Mouse (Mus musculus): ENCODE measurements around the gene Obox6. TPM values are rescaled to one million over a fixed set of nuclear protein-coding genes. Genes with fewer than 3 reads are reported as not detected.

Obox6 gene
- total RNA-seq (2023; ENCODE audit: inconsistent age), result not detected in 4 replicates

GRCm38 (mm10) chr7:15839578-15839977 lies at the start of gene Obox6:
Gene Obox6 (minus strand): TSS chr7:15839678.

GRCm38 (mm10) chr7:15882317-15882716 lies 42.8 kb upstream of the Obox6 start, which contains the start of gene Crxos:
Gene Crxos (plus strand): TSS chr7:15882617.

GRCm38 (mm10) chr7:15879756-15880155 lies 40.3 kb upstream of the Obox6 start, which contains the start of gene Crx:
Gene Crx (minus strand): TSS chr7:15879968.

Other genes starting within 250 kb of the Obox6 start
- not detected in 4 replicates for gene Obox3, start 199.8 kb downstream of the Obox6 start, total RNA-seq (2023; ENCODE audit: inconsistent age)
- gene Obox5, start 89.5 kb downstream of the Obox6 start, total RNA-seq (2023; ENCODE audit: inconsistent age), result not detected in 4 replicates
- gene Crx, start 40.3 kb upstream of the Obox6 start, total RNA-seq (2023; ENCODE audit: inconsistent age), result 0.18 TPM in 1 of 4 replicates, not detected in the others
- gene Crxos, start 42.9 kb upstream of the Obox6 start, total RNA-seq (2023; ENCODE audit: inconsistent age), result not detected in 4 replicates
- gene Selenow, start 82.7 kb upstream of the Obox6 start, total RNA-seq (2023; ENCODE audit: inconsistent age), result 148 to 168 TPM (median 152 TPM) in 4 replicates
- 480 to 504 TPM (median 493 TPM) in 4 replicates for gene Nop53, start 106.4 kb upstream of the Obox6 start, total RNA-seq (2023; ENCODE audit: inconsistent age)
- 8.2 to 12.9 TPM (median 11.2 TPM) in 4 replicates for gene Ehd2, start 127.9 kb upstream of the Obox6 start, total RNA-seq (2023; ENCODE audit: inconsistent age)
- gene Bicra, start 208.2 kb upstream of the Obox6 start, total RNA-seq (2023; ENCODE audit: inconsistent age), result 64.3 to 76.7 TPM (median 74.5 TPM) in 4 replicates
- gene Zfp541, start 222.1 kb upstream of the Obox6 start, total RNA-seq (2023; ENCODE audit: inconsistent age), result not detected in 4 replicates